Mouse (Mus musculus) liver, postnatal 0 days (tissue): Measurements from ENCODE around the gene 2010111I01Rik.

Experiments
- CTCF ChIP-seq: sonication (generic); IDR thresholded peaks from 2 replicates; pipeline ENCODE4 v1.5.1; 2016; ENCODE audit warnings: antibody characterized with exemption, low read depth
- EP300 ChIP-seq: IDR thresholded peaks from 2 replicates; pipeline ENCODE4 v1.6.1; 2016; ENCODE audit warnings: antibody characterized with exemption, low read depth, mild to moderate bottlenecking

DNA sequence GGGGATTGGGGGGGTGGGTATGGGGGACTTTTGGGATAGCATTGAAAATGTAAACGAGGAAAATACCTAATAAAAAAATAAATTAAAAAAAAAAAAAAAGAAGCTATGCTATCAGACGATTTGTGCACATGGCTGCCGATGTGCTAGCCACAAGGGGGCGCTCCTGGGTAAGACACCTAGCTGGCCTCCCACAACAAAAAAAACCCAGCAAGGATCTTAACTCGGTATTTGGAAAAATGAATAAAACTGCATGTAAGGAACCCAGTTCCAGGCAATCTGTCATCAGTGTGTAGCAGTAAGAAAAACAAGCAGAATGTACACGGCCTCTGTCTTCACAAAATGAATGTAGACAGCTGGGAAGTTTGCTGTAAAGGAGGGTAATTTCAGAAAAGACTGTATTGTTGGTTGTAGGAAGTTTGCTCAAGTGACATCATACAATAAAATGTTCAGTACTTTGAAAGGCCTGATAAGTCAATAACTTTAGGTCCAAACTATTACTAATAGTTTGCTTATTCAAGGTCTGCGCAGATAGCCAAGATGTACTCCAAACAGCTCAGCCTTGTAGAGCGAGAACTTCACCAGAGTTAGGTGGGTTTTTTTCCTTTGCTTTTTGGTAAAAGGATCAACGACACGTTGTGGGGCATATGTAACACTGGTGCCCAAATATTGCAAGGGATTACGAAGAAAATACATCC, 44.9 kb upstream of the 2010111I01Rik start:
- TF ChIP-seq CTCF (peak; percentile 83), EP300 (0 out of 2 replicates have a peak, but pooled peaks have one; percentile 6)
